Mouse (Mus musculus): ENCODE measurements around the gene Cfap52.

GRCm38 (mm10) chr11:67948229-67948628 lies 17.2 kb downstream of the Cfap52 start:
- TF ChIP-seq GATA1 (IDR thresholded peaks at IDR 0.05; ENCODE audit: borderline replicate concordance, low read length) = no peak
- no peak for TF ChIP-seq FLI1 (IDR thresholded peaks at IDR 0.05; ENCODE audit: low read length)
